Mouse (Mus musculus) embryonic fibroblast, embryonic 13.5 days (primary cell): ENCODE results near the gene Cdc20.

Source experiments
- CTCF ChIP-seq: IDR thresholded peaks from 2 replicates; pipeline ENCODE4 v1.5.1; 2011; ENCODE audit warnings: mild to moderate bottlenecking, control low read depth, low read length, moderate library complexity, borderline replicate concordance; ENCODE audit not compliant: insufficient read depth
- POLR2A ChIP-seq: IDR thresholded peaks from 2 replicates; pipeline ENCODE4 v1.6.1; 2011; ENCODE audit warnings: low read depth, mild to moderate bottlenecking, control low read depth, low read length, moderate library complexity

DNA sequence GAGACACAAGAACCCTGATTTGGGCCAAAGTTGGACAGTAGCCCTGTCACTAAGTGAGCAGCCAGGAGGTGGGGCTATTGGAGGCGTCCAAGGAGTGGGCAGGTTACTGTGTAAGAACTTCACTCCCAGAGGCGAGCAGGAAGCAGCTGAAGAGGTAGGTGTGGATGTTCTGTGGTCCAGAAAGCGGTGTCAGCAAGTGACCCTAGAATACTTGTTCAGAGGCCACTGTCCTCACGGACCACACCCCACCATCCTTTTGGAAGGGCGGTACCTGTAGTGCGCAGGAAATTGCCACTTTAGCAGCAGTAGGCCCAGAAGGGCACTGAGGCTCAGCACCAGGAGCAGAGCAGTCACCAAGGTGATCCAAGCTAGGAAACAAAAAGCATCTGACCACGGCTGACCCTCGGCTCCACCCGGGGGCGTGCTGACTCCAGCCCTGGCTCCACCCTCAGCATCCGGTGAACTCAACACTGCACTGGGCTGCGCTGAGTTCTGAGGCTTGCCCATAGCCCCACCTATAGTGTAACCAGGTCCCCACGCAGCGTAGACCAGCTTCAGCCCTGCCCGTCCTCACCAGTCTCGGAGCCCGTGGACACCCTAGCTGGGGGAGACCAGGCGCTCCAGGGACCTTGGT is 8.7 kb upstream of the Cdc20 start:
- TF ChIP-seq CTCF (no peak), POLR2A (no peak)
